Mouse (Mus musculus): ENCODE measurements around the gene Csgalnact2.

DNA sequence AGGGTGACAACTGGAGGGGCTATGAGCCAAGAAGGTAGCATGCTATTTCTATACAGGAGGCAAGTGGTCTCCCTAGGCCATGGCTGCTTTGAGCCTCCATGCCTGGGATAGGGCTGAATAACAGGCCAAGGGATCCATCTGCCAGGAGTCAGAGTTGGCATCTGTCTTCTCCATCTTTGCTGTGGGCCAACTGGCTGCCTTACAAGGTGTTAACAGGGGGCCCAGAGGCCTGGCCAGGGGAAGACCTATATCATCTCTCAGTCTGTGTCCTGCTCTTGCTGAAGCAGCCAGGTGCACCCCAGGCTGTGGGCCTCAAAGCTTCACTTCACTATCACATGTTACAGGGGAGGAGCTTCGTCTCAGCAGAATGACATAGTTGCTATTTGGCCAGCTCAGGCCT is 66.8 kb downstream of the Csgalnact2 start:
- TF ChIP-seq POLR2A (IDR thresholded peaks at IDR 0.05; ENCODE audit: borderline replicate concordance, control insufficient read depth, low read depth, low read length) (no peak), CTCF (IDR thresholded peaks at IDR 0.05; ENCODE audit: control insufficient read depth, insufficient read depth, low read length) (no peak)
